Mouse (Mus musculus) liver, adult (tissue): Measurements from ENCODE around the gene Gm11559.
"Not testable (repeated sequence)": the region's sequence is repeated elsewhere in the genome, so short reads cannot be mapped to it uniquely, and the experiment has no call there.

Experiments used
- GATA4 ChIP-seq: IDR thresholded peaks from 2 replicates; pipeline ENCODE4 v1.6.1; 2014; ENCODE audit warnings: mild to moderate bottlenecking, low read length; ENCODE audit not compliant: insufficient replicate concordance

Gm11559 gene

GRCm38 (mm10) chr11:99864176-99864575, at the start of gene Gm11559:
TSS of gene Gm11559 (plus strand) at chr11:99864476.
- not testable (repeated sequence) for TF ChIP-seq GATA4

DNA sequence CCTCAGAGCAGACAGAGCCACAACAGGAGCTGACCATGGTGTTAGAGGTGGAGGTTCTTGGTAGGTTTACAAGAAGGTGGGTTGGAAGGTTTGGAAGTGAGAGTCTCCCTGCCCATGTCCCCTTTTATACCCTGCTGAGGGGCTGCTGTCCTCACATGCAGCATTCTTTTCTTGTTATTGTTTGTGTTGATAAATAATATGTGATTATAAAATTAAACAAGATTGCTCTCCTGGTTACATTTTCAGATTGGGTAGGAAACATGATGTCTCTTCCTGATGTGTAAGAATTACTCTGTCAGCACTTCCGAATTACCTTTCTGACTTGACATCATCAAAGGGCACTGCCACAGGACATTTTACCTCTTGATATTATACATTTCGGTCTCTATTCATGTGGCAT, 48.7 kb upstream of the Gm11559 start, which contains the start of gene Gm11564:
Gene Gm11564, minus strand, starts transcription at position 101 of the 400 bp plus-strand sequence.
- not testable (repeated sequence) for TF ChIP-seq GATA4

DNA sequence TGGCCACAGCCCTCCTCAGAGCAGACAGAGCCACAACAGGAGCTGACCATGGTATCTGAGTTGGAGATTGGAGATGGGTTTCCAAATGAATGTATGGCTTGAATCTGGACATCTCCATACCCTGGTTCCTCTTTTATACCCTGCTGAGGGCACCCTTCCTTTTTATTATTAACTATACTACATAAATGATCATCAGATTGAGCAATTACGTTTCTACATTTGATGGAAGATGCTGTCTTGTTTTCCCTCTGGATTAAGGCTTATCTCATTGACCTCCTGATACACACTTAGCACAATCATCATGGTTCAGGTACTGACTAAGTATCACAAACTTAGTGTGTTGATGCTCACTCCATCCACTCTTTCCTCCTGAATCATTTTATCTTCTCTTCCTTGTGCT, 26.3 kb upstream of the Gm11559 start, which contains the start of gene 2300003K06Rik:
Gene 2300003K06Rik, minus strand, starts transcription at position 101 of the 400 bp plus-strand sequence.
- TF ChIP-seq GATA4, result no peak

GRCm38 (mm10) chr11:99842185-99842584, 22.1 kb upstream of the Gm11559 start:
- no peak for TF ChIP-seq GATA4

DNA sequence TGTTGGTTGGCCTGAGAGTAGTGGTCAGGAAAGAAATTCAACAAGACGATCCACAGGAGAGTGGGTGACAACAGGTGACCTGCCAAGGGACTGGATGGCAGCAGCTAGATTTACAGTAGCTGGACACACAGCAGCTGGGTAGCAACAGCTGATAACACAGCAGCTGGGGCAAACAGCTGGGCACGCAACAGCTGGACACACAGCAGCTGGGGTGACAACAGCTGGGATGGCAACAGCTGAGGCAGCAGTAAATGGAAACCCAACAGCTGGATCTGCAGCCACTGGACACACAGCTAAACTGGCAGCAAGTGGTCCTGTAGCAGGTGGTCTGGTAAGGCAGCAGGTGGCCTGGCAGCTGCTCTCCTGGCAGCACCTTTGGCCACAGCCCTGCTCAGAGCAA, 17.5 kb upstream of the Gm11559 start:
- TF ChIP-seq GATA4, result no peak

DNA sequence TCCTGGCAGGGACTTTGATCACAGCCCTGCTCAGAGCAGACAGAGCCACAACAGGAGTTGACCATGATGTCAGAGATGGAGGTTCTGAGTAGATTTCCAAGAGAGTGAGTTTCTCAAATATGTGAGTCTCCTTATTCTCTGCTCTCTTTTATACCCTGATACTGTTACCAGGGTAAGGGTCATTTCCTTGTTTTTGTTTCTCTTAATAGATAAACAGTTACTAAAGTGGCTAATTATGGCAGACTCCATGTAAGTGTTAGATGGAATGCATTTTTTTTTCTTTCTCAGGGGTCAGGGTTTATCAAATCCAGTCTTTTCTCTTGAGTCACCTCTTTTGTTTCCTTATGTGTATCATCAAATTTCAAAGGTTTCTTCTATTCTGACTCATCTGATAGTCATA, 12.8 kb upstream of the Gm11559 start, which contains the start of gene Krtap4-16:
Gene Krtap4-16, minus strand, starts transcription at position 101 of the 400 bp plus-strand sequence.
- TF ChIP-seq GATA4, result no peak

GRCm38 (mm10) chr11:99854121-99854520, 10.2 kb upstream of the Gm11559 start:
- no peak for TF ChIP-seq GATA4

GRCm38 (mm10) chr11:99857617-99858016, 6.7 kb upstream of the Gm11559 start, which contains the start of gene Gm11568:
TSS of gene Gm11568 (plus strand) at chr11:99857917.
- no peak for TF ChIP-seq GATA4

DNA sequence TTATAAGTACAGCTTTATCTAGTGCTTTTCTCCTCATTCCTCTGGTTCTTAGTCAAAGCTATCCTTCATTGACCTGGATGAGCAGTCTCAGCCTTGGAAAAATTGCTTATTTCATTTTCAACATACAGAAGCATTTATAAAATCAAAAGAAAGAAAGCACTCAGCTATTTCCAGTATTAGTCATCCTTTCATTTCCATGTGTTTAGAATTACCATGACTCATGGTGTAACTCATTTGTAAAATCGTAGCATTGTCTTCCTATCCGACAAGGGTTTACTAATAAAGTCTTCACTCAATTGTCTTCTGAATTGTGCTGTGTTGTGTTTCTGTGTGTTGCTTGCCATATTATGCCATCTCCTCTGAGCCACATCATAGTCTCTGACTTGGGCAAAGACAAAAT, 5.5 kb upstream of the Gm11559 start:
- TF ChIP-seq GATA4, result no peak

GRCm38 (mm10) chr11:99873089-99873488, 8.8 kb downstream of the Gm11559 start, which contains the start of gene Krtap9-1:
TSS of gene Krtap9-1 (plus strand) at chr11:99873389.
- not testable (repeated sequence) for TF ChIP-seq GATA4

DNA sequence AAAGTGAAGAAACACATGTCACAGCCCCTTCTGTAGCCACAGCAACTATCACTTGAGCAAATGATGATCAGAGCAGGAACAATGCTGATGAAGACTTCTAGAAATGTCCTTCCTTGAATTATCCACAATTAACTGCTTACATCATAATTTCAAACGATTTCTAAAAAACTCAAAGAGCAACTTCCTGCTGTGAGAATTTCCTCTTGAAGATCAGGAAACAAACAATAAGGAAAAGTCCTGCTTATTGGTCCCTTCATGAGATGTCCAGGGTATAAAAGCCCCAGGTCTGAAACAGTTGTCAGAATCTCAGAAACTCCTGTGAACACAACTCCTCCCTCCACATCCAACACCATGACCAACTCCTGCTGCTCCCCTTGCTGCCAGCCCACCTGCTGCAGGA, 14.6 kb downstream of the Gm11559 start, which contains the start of gene Gm11567:
Gene Gm11567, plus strand, starts transcription at position 301 of the 400 bp plus-strand sequence.
- TF ChIP-seq GATA4, result not testable (repeated sequence)

DNA sequence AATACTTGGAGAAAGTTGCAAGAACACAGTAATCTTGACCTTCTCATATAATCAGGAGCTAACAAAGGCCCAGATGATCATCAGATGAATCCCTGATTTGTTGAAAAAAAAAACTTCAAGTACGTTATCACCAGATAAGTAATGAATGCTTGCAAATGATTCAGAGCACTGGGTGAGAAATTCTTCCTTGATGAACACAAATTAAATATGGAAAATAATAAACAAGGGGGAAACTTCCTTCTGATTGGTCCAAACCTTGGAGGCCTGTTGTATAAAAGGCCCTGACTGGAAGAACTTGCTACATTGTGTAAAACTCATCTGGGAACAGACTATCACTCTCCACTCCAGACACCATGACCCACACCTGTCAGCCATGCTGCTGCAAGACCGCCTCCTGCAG, 43.3 kb downstream of the Gm11559 start, which contains the start of gene Krtap31-1:
Gene Krtap31-1, plus strand, starts transcription at position 301 of the 400 bp plus-strand sequence.
- no peak for TF ChIP-seq GATA4

DNA sequence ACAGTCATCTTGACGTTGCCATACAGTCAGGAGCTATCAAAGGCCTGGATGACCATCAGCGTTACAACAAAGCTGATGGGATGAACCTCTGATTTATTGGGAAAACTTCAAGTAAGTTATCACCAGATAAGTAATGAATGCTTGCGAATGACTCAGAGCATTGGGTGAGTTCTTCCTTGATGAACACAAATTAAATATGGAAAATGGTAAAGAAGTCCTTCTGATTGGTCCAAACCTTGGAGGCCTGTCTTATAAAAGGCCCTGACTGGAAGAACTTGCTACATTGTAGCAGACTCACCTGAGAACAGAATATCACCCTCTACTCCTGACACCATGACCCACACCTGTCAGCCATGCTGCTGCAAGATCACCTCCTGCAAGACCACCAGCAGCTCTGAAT, 50.2 kb downstream of the Gm11559 start, which contains the start of gene Gm11565:
Gene Gm11565, plus strand, starts transcription at position 301 of the 400 bp plus-strand sequence.
- no peak for TF ChIP-seq GATA4
